Mouse (Mus musculus) frontal cortex, postnatal 14 days (tissue): ENCODE measurements around the gene Tmem214.

Source experiments
- DNase-seq, 2 experiments: peaks; one replicate each; pipeline ENCODE4 v3.0.0; 2022; ENCODE audit warnings: low spot score in 2 of 2

Gene Tmem214

GRCm38 (mm10) chr5:30867712-30868111 lies at the start of gene Tmem214:
Gene Tmem214 (plus strand): TSS chr5:30868012.
- no peak for DNase-seq

GRCm38 (mm10) chr5:30818758-30819309 lies 49.0 kb upstream of the Tmem214 start:
- DNase-seq = no peak

GRCm38 (mm10) chr5:30822689-30823088 lies 45.1 kb upstream of the Tmem214 start:
- DNase-seq = no peak

GRCm38 (mm10) chr5:30823091-30823490 lies 44.7 kb upstream of the Tmem214 start:
- no peak for DNase-seq

- no peak for DNase-seq
These were observed 43.5 kb upstream of the Tmem214 start for GRCm38 (mm10) chr5:30824124-30824988.

- DNase-seq = no peak
These were observed 42.6 kb upstream of the Tmem214 start for GRCm38 (mm10) chr5:30825166-30825565.

GRCm38 (mm10) chr5:30825821-30826220 lies 42.0 kb upstream of the Tmem214 start:
- DNase-seq = no peak

GRCm38 (mm10) chr5:30833416-30833815 lies 34.4 kb upstream of the Tmem214 start:
- no peak for DNase-seq

GRCm38 (mm10) chr5:30839731-30840130 lies 28.1 kb upstream of the Tmem214 start:
- DNase-seq = no peak

- DNase-seq = no peak
These were observed 25.9 kb upstream of the Tmem214 start for GRCm38 (mm10) chr5:30841896-30842295.

GRCm38 (mm10) chr5:30849891-30850555 lies 17.8 kb upstream of the Tmem214 start:
- no peak for DNase-seq

- no peak for DNase-seq
These were observed 17.3 kb upstream of the Tmem214 start for GRCm38 (mm10) chr5:30850556-30850925.

- no peak for DNase-seq
These were observed 14.3 kb upstream of the Tmem214 start for GRCm38 (mm10) chr5:30853522-30853921.

GRCm38 (mm10) chr5:30855674-30856073 lies 12.1 kb upstream of the Tmem214 start:
- no peak for DNase-seq

GRCm38 (mm10) chr5:30856124-30856523 lies 11.7 kb upstream of the Tmem214 start:
- DNase-seq = no peak

- DNase-seq = no peak
These were observed 4.0 kb upstream of the Tmem214 start for GRCm38 (mm10) chr5:30863852-30864251.

- DNase-seq = no peak
These were observed 3.5 kb upstream of the Tmem214 start for GRCm38 (mm10) chr5:30864322-30864721.

GRCm38 (mm10) chr5:30866871-30867270 lies 941 bp upstream of the Tmem214 start:
- no peak for DNase-seq

- DNase-seq = no peak
These were observed 1.2 kb downstream of the Tmem214 start for GRCm38 (mm10) chr5:30868981-30869380.

GRCm38 (mm10) chr5:30869405-30870130 lies 1.8 kb downstream of the Tmem214 start:
- peak; percentile 79 to 87 for DNase-seq

- no peak for DNase-seq
These were observed 2.3 kb downstream of the Tmem214 start for GRCm38 (mm10) chr5:30870131-30870406.

GRCm38 (mm10) chr5:30872574-30872973 lies 4.8 kb downstream of the Tmem214 start:
- DNase-seq = no peak
